Mouse (Mus musculus): Measurements from ENCODE around the gene Rasgrf2. TPM values are rescaled to one million over a fixed set of nuclear protein-coding genes. Genes with fewer than 3 reads are reported as not detected.

Gene Rasgrf2
- polyA plus RNA-seq, 1 experiment from 2014 or later, result 0.41 TPM

- Histone ChIP-seq H3K4me3 (ENCODE audit: low read length) (no peak overlapping the region), H3K9ac (ENCODE audit: low read length) (no peak overlapping the region), H3K27ac (ENCODE audit: low read length) (no peak overlapping the region), H3K36me3 (ENCODE audit: control insufficient read depth, insufficient read depth) (no peaks in the 10 kb centered on the region), H3K27me3 (ENCODE audit: control insufficient read depth, insufficient read depth, low read length) (no peaks in the 10 kb centered on the region), H3K9me3 (replicated peaks; ENCODE audit: control insufficient read depth, low read length) (no peaks in the 10 kb centered on the region), H3K4me2 (ENCODE audit: low read depth, low read length) (no peak overlapping the region), H3K4me1 (ENCODE audit: control insufficient read depth, insufficient read depth, low read length) (peaks cover 4% of the 10 kb centered on the region)
- no peak for ATAC-seq (replicated peaks; ENCODE audit: extremely low read depth, insufficient read depth, low FRiP score)
- WGBS, result 46% methylated on average over 2 of the region's 2 CpGs
Observed at GRCm38 (mm10) chr13:92067831-92068230, 63.6 kb downstream of the Rasgrf2 start.

GRCm38 (mm10) chr13:92053748-92054147, 77.7 kb downstream of the Rasgrf2 start:
- Histone ChIP-seq H3K9me3 (replicated peaks; ENCODE audit: control insufficient read depth, low read length) (peaks cover 3% of the 10 kb centered on the region; the same call in 1 of the 2 replicates), H3K9ac (ENCODE audit: low read length) (no peak overlapping the region), H3K4me3 (ENCODE audit: low read length) (no peak overlapping the region), H3K27ac (ENCODE audit: low read length) (no peak overlapping the region), H3K4me1 (ENCODE audit: control insufficient read depth, insufficient read depth, low read length) (no peaks in the 10 kb centered on the region), H3K36me3 (ENCODE audit: control insufficient read depth, insufficient read depth) (no peaks in the 10 kb centered on the region), H3K27me3 (ENCODE audit: control insufficient read depth, insufficient read depth, low read length) (no peaks in the 10 kb centered on the region), H3K4me2 (ENCODE audit: low read depth, low read length) (no peak overlapping the region)
- ATAC-seq (replicated peaks; ENCODE audit: extremely low read depth, insufficient read depth, low FRiP score), result no peak
- 94% methylated on average over 12 of the region's 12 CpGs for WGBS

GRCm38 (mm10) chr13:92053001-92053400, 78.5 kb downstream of the Rasgrf2 start:
- no peaks in the 10 kb centered on the region for H3K27me3 ChIP-seq (ENCODE audit: control insufficient read depth, insufficient read depth, low read length)
- H3K9me3 ChIP-seq (replicated peaks; ENCODE audit: control insufficient read depth, low read length), result peaks cover 3% of the 10 kb centered on the region; the same call in 1 of the 2 replicates
- no peak overlapping the region for H3K4me2 ChIP-seq (ENCODE audit: low read depth, low read length)
- WGBS, result 74% methylated on average over 3 of the region's 3 CpGs
- H3K9ac ChIP-seq (ENCODE audit: low read length), result no peak overlapping the region
- no peaks in the 10 kb centered on the region for H3K36me3 ChIP-seq (ENCODE audit: control insufficient read depth, insufficient read depth)
- H3K4me3 ChIP-seq (ENCODE audit: low read length), result no peak overlapping the region
- H3K27ac ChIP-seq (ENCODE audit: low read length), result no peak overlapping the region
- no peaks in the 10 kb centered on the region for H3K4me1 ChIP-seq (ENCODE audit: control insufficient read depth, insufficient read depth, low read length)
- ATAC-seq (replicated peaks; ENCODE audit: extremely low read depth, insufficient read depth, low FRiP score), result no peak

- Histone ChIP-seq H3K4me1 (ENCODE audit: control insufficient read depth, insufficient read depth, low read length) (no peaks in the 10 kb centered on the region), H3K4me2 (ENCODE audit: low read depth, low read length) (no peak overlapping the region), H3K9me3 (replicated peaks; ENCODE audit: control insufficient read depth, low read length) (peaks cover 3% of the 10 kb centered on the region; the same call in 1 of the 2 replicates), H3K9ac (ENCODE audit: low read length) (no peak overlapping the region), H3K36me3 (ENCODE audit: control insufficient read depth, insufficient read depth) (no peaks in the 10 kb centered on the region), H3K27me3 (ENCODE audit: control insufficient read depth, insufficient read depth, low read length) (no peaks in the 10 kb centered on the region), H3K27ac (ENCODE audit: low read length) (no peak overlapping the region), H3K4me3 (ENCODE audit: low read length) (no peak overlapping the region)
- WGBS, result 67% methylated on average over 3 of the region's 3 CpGs
- ATAC-seq (replicated peaks; ENCODE audit: extremely low read depth, insufficient read depth, low FRiP score), result no peak
Observed at GRCm38 (mm10) chr13:92051216-92051615, 80.2 kb downstream of the Rasgrf2 start.

- peaks cover 2% of the 10 kb centered on the region; the same call in 1 of the 2 replicates for H3K4me1 ChIP-seq (ENCODE audit: control insufficient read depth, insufficient read depth, low read length)
- no peak overlapping the region for H3K4me2 ChIP-seq (ENCODE audit: low read depth, low read length)
- no peak for ATAC-seq (replicated peaks; ENCODE audit: extremely low read depth, insufficient read depth, low FRiP score)
- H3K9me3 ChIP-seq (replicated peaks; ENCODE audit: control insufficient read depth, low read length), result 0 out of 2 replicates have a peak, but pooled peaks cover 5% of the 10 kb centered on the region
- H3K4me3 ChIP-seq (ENCODE audit: low read length), result no peak overlapping the region
- WGBS, result 51% methylated on average over 8 of the region's 8 CpGs
- H3K27ac ChIP-seq (ENCODE audit: low read length), result no peak overlapping the region
- no peaks in the 10 kb centered on the region for H3K27me3 ChIP-seq (ENCODE audit: control insufficient read depth, insufficient read depth, low read length)
- H3K36me3 ChIP-seq (ENCODE audit: control insufficient read depth, insufficient read depth), result no peaks in the 10 kb centered on the region
- H3K9ac ChIP-seq (ENCODE audit: low read length), result no peak overlapping the region
Observed at GRCm38 (mm10) chr13:92041584-92042563, 89.6 kb downstream of the Rasgrf2 start.

- Histone ChIP-seq H3K4me1 (ENCODE audit: control insufficient read depth, insufficient read depth, low read length) (no peaks in the 10 kb centered on the region), H3K36me3 (ENCODE audit: control insufficient read depth, insufficient read depth) (no peaks in the 10 kb centered on the region), H3K4me2 (ENCODE audit: low read depth, low read length) (no peak overlapping the region), H3K9ac (ENCODE audit: low read length) (no peak overlapping the region), H3K4me3 (ENCODE audit: low read length) (no peak overlapping the region), H3K27me3 (ENCODE audit: control insufficient read depth, insufficient read depth, low read length) (no peaks in the 10 kb centered on the region), H3K27ac (ENCODE audit: low read length) (no peak overlapping the region), H3K9me3 (replicated peaks; ENCODE audit: control insufficient read depth, low read length) (no peaks in the 10 kb centered on the region)
- WGBS, result 83% methylated on average over 24 of the region's 24 CpGs
- ATAC-seq (replicated peaks; ENCODE audit: extremely low read depth, insufficient read depth, low FRiP score), result no peak
Observed at GRCm38 (mm10) chr13:92030364-92031057, 100.9 kb downstream of the Rasgrf2 start.

- H3K4me1 ChIP-seq (ENCODE audit: control insufficient read depth, insufficient read depth, low read length), result no peaks in the 10 kb centered on the region
- no peak for ATAC-seq (replicated peaks; ENCODE audit: extremely low read depth, insufficient read depth, low FRiP score)
- no peaks in the 10 kb centered on the region for H3K36me3 ChIP-seq (ENCODE audit: control insufficient read depth, insufficient read depth)
- H3K4me2 ChIP-seq (ENCODE audit: low read depth, low read length), result no peak overlapping the region
- no peak overlapping the region for H3K27ac ChIP-seq (ENCODE audit: low read length)
- WGBS, result 78% methylated on average over 3 of the region's 3 CpGs
- no peak overlapping the region for H3K9ac ChIP-seq (ENCODE audit: low read length)
- H3K4me3 ChIP-seq (ENCODE audit: low read length), result no peak overlapping the region
- no peaks in the 10 kb centered on the region for H3K9me3 ChIP-seq (replicated peaks; ENCODE audit: control insufficient read depth, low read length)
- no peaks in the 10 kb centered on the region for H3K27me3 ChIP-seq (ENCODE audit: control insufficient read depth, insufficient read depth, low read length)
Observed at GRCm38 (mm10) chr13:92029666-92030065, 101.8 kb downstream of the Rasgrf2 start.

GRCm38 (mm10) chr13:92027951-92028350, 103.5 kb downstream of the Rasgrf2 start:
- H3K9ac ChIP-seq (ENCODE audit: low read length), result no peak overlapping the region
- no peak overlapping the region for H3K27ac ChIP-seq (ENCODE audit: low read length)
- no peaks in the 10 kb centered on the region for H3K4me1 ChIP-seq (ENCODE audit: control insufficient read depth, insufficient read depth, low read length)
- no peak overlapping the region for H3K4me3 ChIP-seq (ENCODE audit: low read length)
- H3K27me3 ChIP-seq (ENCODE audit: control insufficient read depth, insufficient read depth, low read length), result no peaks in the 10 kb centered on the region
- H3K4me2 ChIP-seq (ENCODE audit: low read depth, low read length), result no peak overlapping the region
- 84% methylated on average over 5 of the region's 5 CpGs for WGBS
- ATAC-seq (replicated peaks; ENCODE audit: extremely low read depth, insufficient read depth, low FRiP score), result no peak
- H3K36me3 ChIP-seq (ENCODE audit: control insufficient read depth, insufficient read depth), result no peaks in the 10 kb centered on the region
- no peaks in the 10 kb centered on the region for H3K9me3 ChIP-seq (replicated peaks; ENCODE audit: control insufficient read depth, low read length)

GRCm38 (mm10) chr13:92026651-92027050, 104.8 kb downstream of the Rasgrf2 start:
- no peak for ATAC-seq (replicated peaks; ENCODE audit: extremely low read depth, insufficient read depth, low FRiP score)
- no peak overlapping the region for H3K9ac ChIP-seq (ENCODE audit: low read length)
- no peak overlapping the region for H3K27ac ChIP-seq (ENCODE audit: low read length)
- WGBS, result 56% methylated on average over 2 of the region's 2 CpGs
- no peaks in the 10 kb centered on the region for H3K4me1 ChIP-seq (ENCODE audit: control insufficient read depth, insufficient read depth, low read length)
- no peak overlapping the region for H3K4me3 ChIP-seq (ENCODE audit: low read length)
- H3K9me3 ChIP-seq (replicated peaks; ENCODE audit: control insufficient read depth, low read length), result no peaks in the 10 kb centered on the region
- H3K27me3 ChIP-seq (ENCODE audit: control insufficient read depth, insufficient read depth, low read length), result no peaks in the 10 kb centered on the region
- H3K4me2 ChIP-seq (ENCODE audit: low read depth, low read length), result no peak overlapping the region
- H3K36me3 ChIP-seq (ENCODE audit: control insufficient read depth, insufficient read depth), result no peaks in the 10 kb centered on the region
